Comparison of ENCODE assay signal across 9 mouse cellular contexts in genomic region chr16:38714259-38714526, GRCm38 (mm10). TPM values are rescaled to one million over a fixed set of nuclear protein-coding genes. Genes with fewer than 3 reads are reported as not detected.
DNase-seq lines count a peak whose midpoint lies in the region; ATAC-seq and TF ChIP-seq lines count a peak whose summit lies in the region.
"Not testable (repeated sequence)": the region's sequence is repeated elsewhere in the genome, so short reads cannot be mapped to it uniquely, and the experiment has no call there.
"Had no signal": no experiment of that assay in that cellular context is flagged by ENCODE, and none has a peak within 500 bp of the region (broad histone marks: within the 10 kb centered on the region; RNA-seq: fewer than 3 reads in every experiment).

No protein-coding gene starts in this region.

- WGBS in heart, embryonic 13.5 days, result 39% methylated on average over 11 of the region's 12 CpGs
- 28% methylated on average over 11 of the region's 12 CpGs for WGBS in intestine, embryonic 16.5 days
- WGBS in limb, embryonic 12.5 days, result 39% methylated on average over 11 of the region's 12 CpGs
- WGBS in lung, embryonic 14.5 days, result 35% methylated on average over 11 of the region's 12 CpGs
- WGBS in midbrain, postnatal 0 days, result 62% methylated on average over 11 of the region's 12 CpGs

- TF ChIP-seq CTCF in lung, embryonic 14.5 days (IDR thresholded peaks at IDR 0.05; ENCODE audit: low read depth); midbrain, postnatal 0 days (IDR thresholded peaks at IDR 0.05): not testable (repeated sequence)

- peak overlapping the region; percentile 100 for H3K27ac ChIP-seq in heart, embryonic 13.5 days (replicated peaks)
- peak overlapping the region; percentile 27; the same call in 1 of the 2 replicates for H3K27ac ChIP-seq in intestine, embryonic 16.5 days (ENCODE audit: low read length)
- H3K27ac ChIP-seq in limb, embryonic 12.5 days; midbrain, postnatal 0 days (ENCODE audit: low read depth, low read length): not testable (repeated sequence)
- 0 out of 2 replicates have a peak overlapping the region, but pooled peaks have one; percentile 33 for H3K27ac ChIP-seq in lung, embryonic 14.5 days (ENCODE audit: low read depth)

- 0 out of 2 replicates have a peak, but pooled peaks have one; percentile 58 for ATAC-seq in erythroid progenitor cell, adult 5-6 weeks (replicated peaks; ENCODE audit: low FRiP score, poor library complexity, severe bottlenecking)
- not testable (repeated sequence) for ATAC-seq in heart, embryonic 13.5 days (ENCODE audit: extremely low read depth, insufficient number of reproducible peaks, low FRiP score, low TSS enrichment); intestine, embryonic 16.5 days; limb, embryonic 12.5 days (ENCODE audit: insufficient number of reproducible peaks, insufficient read depth, low FRiP score, low TSS enrichment, low read depth); lung, embryonic 14.5 days (ENCODE audit: insufficient read depth); midbrain, postnatal 0 days (ENCODE audit: low FRiP score)

- H3K4me3 ChIP-seq in heart, embryonic 13.5 days, result peak overlapping the region; percentile 87
- peak overlapping the region; percentile 23 for H3K4me3 ChIP-seq in intestine, embryonic 16.5 days (ENCODE audit: low read length)
- not testable (repeated sequence) for H3K4me3 ChIP-seq in limb, embryonic 12.5 days (replicated peaks); midbrain, postnatal 0 days (ENCODE audit: low read depth, low read length)
- H3K4me3 ChIP-seq in lung, embryonic 14.5 days (ENCODE audit: low read depth, low read length), result peak overlapping the region; percentile 20; the same call in 1 of the 2 replicates

- peak overlapping the region; percentile 98 for H3K9ac ChIP-seq in heart, embryonic 13.5 days
- not testable (repeated sequence) for H3K9ac ChIP-seq in intestine, embryonic 16.5 days (ENCODE audit: low read depth, low read length); limb, embryonic 12.5 days (replicated peaks); lung, embryonic 14.5 days; midbrain, postnatal 0 days (replicated peaks; ENCODE audit: low read length, poor library complexity, severe bottlenecking)

- H3K9me3 ChIP-seq in heart, embryonic 13.5 days; intestine, embryonic 16.5 days (ENCODE audit: control insufficient read depth, low read length); limb, embryonic 12.5 days; lung, embryonic 14.5 days (ENCODE audit: low read depth, low read length); midbrain, postnatal 0 days (ENCODE audit: low read length): not testable (repeated sequence)

- not testable (repeated sequence) for H3K27me3 ChIP-seq in heart, embryonic 13.5 days (replicated peaks); intestine, embryonic 16.5 days (replicated peaks; ENCODE audit: control insufficient read depth, insufficient read depth, low read length); limb, embryonic 12.5 days; lung, embryonic 14.5 days (ENCODE audit: insufficient read depth, low read length); midbrain, postnatal 0 days (ENCODE audit: insufficient read depth, low read length); splenic B cell, adult 2 months (ENCODE audit: control insufficient read depth, insufficient read depth, low read length, poor library complexity, severe bottlenecking)

- peak overlapping the region; percentile 71 for H3K4me2 ChIP-seq in heart, embryonic 13.5 days
- peak overlapping the region; percentile 83 for H3K4me2 ChIP-seq in intestine, embryonic 16.5 days (ENCODE audit: low read depth, low read length)
- peak overlapping the region; percentile 81 for H3K4me2 ChIP-seq in limb, embryonic 12.5 days
- H3K4me2 ChIP-seq in lung, embryonic 14.5 days, result peak overlapping the region; percentile 66
- peak overlapping the region; percentile 6; the same call in 1 of the 2 replicates for H3K4me2 ChIP-seq in midbrain, postnatal 0 days (ENCODE audit: low read depth, low read length, poor library complexity, severe bottlenecking)

- DNase-seq in T-cell, adult 2 months (ENCODE audit: low spot score), result peak; percentile 60
- DNase-seq in lung, embryonic 14.5 days; midbrain, postnatal 0 days (ENCODE audit: low spot score): not testable (repeated sequence)
- peak; percentile 31 for DNase-seq in splenic B cell, adult 2 months (ENCODE audit: low read depth, low spot score)

- peaks cover 14% of the 10 kb centered on the region for H3K36me3 ChIP-seq in heart, embryonic 13.5 days
- H3K36me3 ChIP-seq in intestine, embryonic 16.5 days (ENCODE audit: control insufficient read depth, insufficient read depth, low read length); limb, embryonic 12.5 days; lung, embryonic 14.5 days (ENCODE audit: insufficient read depth); midbrain, postnatal 0 days (ENCODE audit: insufficient read depth, low read length); splenic B cell, adult 2 months (ENCODE audit: control insufficient read depth, insufficient read depth, low read length, poor library complexity, severe bottlenecking): not testable (repeated sequence)

- peaks cover 30% of the 10 kb centered on the region for H3K4me1 ChIP-seq in heart, embryonic 13.5 days
- H3K4me1 ChIP-seq in intestine, embryonic 16.5 days (ENCODE audit: control insufficient read depth, insufficient read depth, low read length); lung, embryonic 14.5 days (ENCODE audit: insufficient read depth); midbrain, postnatal 0 days (ENCODE audit: insufficient read depth, low read length): not testable (repeated sequence)
- peaks cover 16% of the 10 kb centered on the region for H3K4me1 ChIP-seq in limb, embryonic 12.5 days (replicated peaks)

RNA-seq across cellular contexts. Expression of gene Arhgap31, which starts 1.1 kb away (rescaled TPM):
- total RNA-seq in erythroid progenitor cell, adult 5-6 weeks (2015; ENCODE audit: low replicate concordance), result 3.6 and 5.0 TPM in 2 replicates
- 0.83 and 1.2 TPM in 2 replicates for total RNA-seq in erythroid progenitor cell, adult 5-6 weeks (2017; ENCODE audit: low replicate concordance)
- polyA plus RNA-seq in heart, embryonic 13.5 days (2015; fragmentation: Nextera tagmentation; extraction: Ambion mirVana), result 26.2 and 27.9 TPM in 2 replicates
- 5.7 TPM in 2 replicates for polyA plus RNA-seq in intestine, embryonic 16.5 days (2015; fragmentation: Nextera tagmentation; extraction: Ambion mirVana)
- 8.8 and 9.9 TPM in 2 replicates for polyA plus RNA-seq in limb, embryonic 12.5 days (2016; fragmentation: Nextera tagmentation; extraction: Ambion mirVana)
- 21.6 and 22.0 TPM in 2 replicates for polyA plus RNA-seq in lung, embryonic 14.5 days (2014; fragmentation: Nextera tagmentation; extraction: Ambion mirVana)
- 10.0 and 10.5 TPM in 2 replicates for total RNA-seq in midbrain, postnatal 0 days (2014; rRNA removed)
- polyA plus RNA-seq in midbrain, postnatal 0 days (2015; fragmentation: Nextera tagmentation; extraction: Ambion mirVana), result 2.9 and 3.2 TPM in 2 replicates

RNA-seq across cellular contexts. Expression of gene B4galt4, which starts 27.9 kb away (rescaled TPM):
- 4.3 and 8.8 TPM in 2 replicates for total RNA-seq in erythroid progenitor cell, adult 5-6 weeks (2015; ENCODE audit: low replicate concordance)
- 2.2 and 6.7 TPM in 2 replicates for total RNA-seq in erythroid progenitor cell, adult 5-6 weeks (2017; ENCODE audit: low replicate concordance)
- polyA plus RNA-seq in heart, embryonic 13.5 days (2015; fragmentation: Nextera tagmentation; extraction: Ambion mirVana), result 26.9 and 27.3 TPM in 2 replicates
- 21.7 and 22.0 TPM in 2 replicates for polyA plus RNA-seq in intestine, embryonic 16.5 days (2015; fragmentation: Nextera tagmentation; extraction: Ambion mirVana)
- 33.3 and 33.6 TPM in 2 replicates for polyA plus RNA-seq in limb, embryonic 12.5 days (2016; fragmentation: Nextera tagmentation; extraction: Ambion mirVana)
- polyA plus RNA-seq in lung, embryonic 14.5 days (2014; fragmentation: Nextera tagmentation; extraction: Ambion mirVana), result 36.6 and 39.0 TPM in 2 replicates
- 30.6 and 30.9 TPM in 2 replicates for total RNA-seq in midbrain, postnatal 0 days (2014; rRNA removed)
- polyA plus RNA-seq in midbrain, postnatal 0 days (2015; fragmentation: Nextera tagmentation; extraction: Ambion mirVana), result 26.5 and 28.1 TPM in 2 replicates
- total RNA-seq: CH12.LX had no signal

Comparison
In these comparisons a context has a peak if more than half of its experiments do, and no peak if none do; other contexts are left out.
1. H3K4me2 ChIP-seq: peak in every context shown above with its lines; median percentile 83 in intestine, embryonic 16.5 days; 81 in limb, embryonic 12.5 days; 71 in heart, embryonic 13.5 days; 66 in lung, embryonic 14.5 days; 6 in midbrain, postnatal 0 days.